Mouse (Mus musculus) heart, adult 11 months (tissue): ENCODE results near the gene Washc1.

ENCODE experiments used
- DNase-seq: peaks from one replicate; pipeline ENCODE4 v3.0.0; 2022

Gene Washc1

GRCm38 (mm10) chr17:66118991-66119390 lies 7.6 kb downstream of the Washc1 start:
- peak; percentile 78 for DNase-seq

GRCm38 (mm10) chr17:66120701-66121100 lies 9.4 kb downstream of the Washc1 start:
- no peak for DNase-seq

- peak; percentile 99 for DNase-seq
Measured at GRCm38 (mm10) chr17:66123066-66123815, 11.9 kb downstream of the Washc1 start, which contains the start of gene Ddx11. Gene Ddx11, plus strand, starts transcription at chr17:66123520.

- peak; percentile 88 for DNase-seq
Measured at GRCm38 (mm10) chr17:66123816-66124610, 12.7 kb downstream of the Washc1 start.

GRCm38 (mm10) chr17:66125211-66125610 lies 13.9 kb downstream of the Washc1 start:
- no peak for DNase-seq

GRCm38 (mm10) chr17:66130371-66130770 lies 19.0 kb downstream of the Washc1 start:
- DNase-seq, result no peak

- no peak for DNase-seq
Measured at GRCm38 (mm10) chr17:66131212-66131611, 19.9 kb downstream of the Washc1 start.

GRCm38 (mm10) chr17:66152706-66153662 lies 41.6 kb downstream of the Washc1 start:
- DNase-seq, result peak; percentile 56

- peak; percentile 31 for DNase-seq
Measured at GRCm38 (mm10) chr17:66153735-66154423, 42.5 kb downstream of the Washc1 start.

- peak; percentile 34 for DNase-seq
Measured at GRCm38 (mm10) chr17:66154876-66155275, 43.5 kb downstream of the Washc1 start.

- peak; percentile 55 for DNase-seq
Measured at GRCm38 (mm10) chr17:66158271-66158670, 46.9 kb downstream of the Washc1 start.

GRCm38 (mm10) chr17:66167141-66167540 lies 55.8 kb downstream of the Washc1 start:
- peak; percentile 55 for DNase-seq
